Mouse (Mus musculus): ENCODE measurements around the gene Vmn1r40. TPM values are rescaled to one million over a fixed set of nuclear protein-coding genes. Genes with fewer than 3 reads are reported as not detected.

Vmn1r40 gene
- polyA plus RNA-seq, 2 experiments from 2014 or later: not detected

Other genes starting within 250 kb of the Vmn1r40 start
- gene Chchd6, start 111.9 kb upstream of the Vmn1r40 start, polyA plus RNA-seq (2017; shearing (Covaris generic)): 1 to 10 TPM; 5.1 to 6.7 TPM
- gene Txnrd3, start 63.6 kb upstream of the Vmn1r40 start, polyA plus RNA-seq (2017; shearing (Covaris generic)): under 1 TPM; 0.30 to 0.48 TPM
- not detected for gene Vmn1r41, start 33.2 kb downstream of the Vmn1r40 start, polyA plus RNA-seq (2017; shearing (Covaris generic))
- not detected for gene Vmn1r42, start 168.9 kb downstream of the Vmn1r40 start, polyA plus RNA-seq (2017; shearing (Covaris generic))
- gene Vmn1r43, start 168.9 kb downstream of the Vmn1r40 start, polyA plus RNA-seq (2017; shearing (Covaris generic)): under 1 TPM in 1 of 2 experiments, not detected in 1; 0.04 TPM
- gene Vmn1r44, start 176.1 kb downstream of the Vmn1r40 start, polyA plus RNA-seq (2017; shearing (Covaris generic)): not detected
- not detected for gene Vmn1r45, start 233.1 kb downstream of the Vmn1r40 start, polyA plus RNA-seq (2017; shearing (Covaris generic))

Data from CD4-positive, CD25-positive, alpha-beta regulatory T cell, adult 4 months (primary cell).